Mouse (Mus musculus) liver, embryonic 11.5 days (tissue): Measurements from ENCODE around the gene Actl10. TPM values are rescaled to one million over a fixed set of nuclear protein-coding genes. Genes with fewer than 3 reads are reported as not detected.

Source experiments
- ATAC-seq: fragments of 200-750 bp; cut with Nextera tagmentation; replicated peaks from 2 replicates; pipeline ENCODE4 v1.8.0; 2017; ENCODE audit warnings: moderate number of reproducible peaks, mild to moderate bottlenecking, moderate TSS enrichment, moderate library complexity; ENCODE audit not compliant: low FRiP score
- DNase-seq: peaks from one replicate; pipeline ENCODE4 v3.0.0-alpha.2; 2017; ENCODE audit warnings: low spot score
- H3K27ac ChIP-seq: fragments of 300-500 bp; sonication (generic); 2 replicates; pipeline ENCODE4 v1.5.1; 2014; ENCODE audit warnings: mild to moderate bottlenecking, low read depth, low read length, control low read depth
- H3K27me3 ChIP-seq: fragments of 300-500 bp; sonication (generic); replicated peaks from 2 replicates; pipeline ENCODE4 v1.6.1; 2014; ENCODE audit warnings: low read length, mixed read lengths; ENCODE audit not compliant: control insufficient read depth, insufficient read depth
- H3K36me3 ChIP-seq: fragments of 300-500 bp; sonication (generic); 2 replicates; pipeline ENCODE4 v1.6.1; 2014; ENCODE audit warnings: mild to moderate bottlenecking, low read length, moderate library complexity, mixed read lengths; ENCODE audit not compliant: control insufficient read depth, insufficient read depth
- H3K4me1 ChIP-seq: fragments of 300-500 bp; sonication (generic); replicated peaks from 2 replicates; pipeline ENCODE4 v1.6.1; 2014; ENCODE audit warnings: low read length, mixed read lengths; ENCODE audit not compliant: control insufficient read depth, insufficient read depth
- H3K4me2 ChIP-seq: fragments of 300-500 bp; sonication (generic); 2 replicates; pipeline ENCODE4 v1.6.1; 2014; ENCODE audit warnings: mild to moderate bottlenecking, control low read depth, moderate library complexity
- H3K4me3 ChIP-seq: fragments of 300-500 bp; sonication (generic); 2 replicates; pipeline ENCODE4 v1.5.1; 2014; ENCODE audit warnings: low read depth, low read length, control low read depth
- H3K9ac ChIP-seq: fragments of 300-500 bp; sonication (generic); 2 replicates; pipeline ENCODE4 v1.6.1; 2014; ENCODE audit warnings: low read depth, low read length, control low read depth
- H3K9me3 ChIP-seq: fragments of 300-500 bp; sonication (generic); 2 replicates; pipeline ENCODE4 v1.6.1; 2016; ENCODE audit warnings: low read length, inconsistent platforms, mixed read lengths; ENCODE audit not compliant: control insufficient read depth
- WGBS: fragments of 180-500 bp; shearing (Covaris S2); extraction: QIAGEN DNeasy Blood & Tissue Kit; methylation state at CpG from one replicate; pipeline ENCODE4 v1.1.7; 2014; 5-methylcytosine and 5-hydroxymethylcytosine counted together
- polyA plus RNA-seq: library from polyadenylated mRNA; unstranded; fragments of >200 nt; fragmentation: Nextera tagmentation; extraction: Ambion mirVana; gene quantifications from 2 replicates; pipeline ENCODE4 v1.2.1, GENCODE M21; 2014

Gene Actl10
- polyA plus RNA-seq, 1 experiment from 2014 or later: 0.25 TPM

- 92% methylated on average over 2 of the region's 2 CpGs for WGBS
- Histone ChIP-seq H3K27me3 (no peaks in the 10 kb centered on the region), H3K4me2 (no peak overlapping the region), H3K9ac (no peak overlapping the region), H3K4me1 (no peaks in the 10 kb centered on the region), H3K27ac (no peak overlapping the region), H3K36me3 (peaks cover 17% of the 10 kb centered on the region; the same call in 1 of the 2 replicates), H3K4me3 (no peak overlapping the region), H3K9me3 (no peaks in the 10 kb centered on the region)
- DNase-seq (no peak), ATAC-seq (no peak)
Measured at GRCm38 (mm10) chr2:154525285-154525684, 26.3 kb upstream of the Actl10 start.

- peaks cover 24% of the 10 kb centered on the region; the same call in 1 of the 2 replicates for H3K36me3 ChIP-seq
- WGBS: 92% methylated on average over 3 of the region's 3 CpGs
- no peaks in the 10 kb centered on the region for H3K27me3 ChIP-seq
- no peak overlapping the region for H3K4me3 ChIP-seq
- H3K9me3 ChIP-seq: no peaks in the 10 kb centered on the region
- H3K27ac ChIP-seq: no peak overlapping the region
- no peaks in the 10 kb centered on the region for H3K4me1 ChIP-seq
- no peak overlapping the region for H3K4me2 ChIP-seq
- ATAC-seq (no peak), DNase-seq (no peak)
- no peak overlapping the region for H3K9ac ChIP-seq
Measured at GRCm38 (mm10) chr2:154526531-154526930, 25.0 kb upstream of the Actl10 start.

GRCm38 (mm10) chr2:154532888-154533287 lies 18.7 kb upstream of the Actl10 start:
- no peaks in the 10 kb centered on the region for H3K9me3 ChIP-seq
- H3K27ac ChIP-seq: no peak overlapping the region
- H3K9ac ChIP-seq: no peak overlapping the region
- H3K4me1 ChIP-seq: no peaks in the 10 kb centered on the region
- peaks cover 32% of the 10 kb centered on the region; the same call in 1 of the 2 replicates for H3K36me3 ChIP-seq
- no peak overlapping the region for H3K4me2 ChIP-seq
- DNase-seq (no peak), ATAC-seq (no peak)
- no peaks in the 10 kb centered on the region for H3K27me3 ChIP-seq
- H3K4me3 ChIP-seq: no peak overlapping the region
- WGBS: 66% methylated on average over 3 of the region's 3 CpGs

- 87% methylated on average over 12 of the region's 12 CpGs for WGBS
- DNase-seq (no peak), ATAC-seq (0 out of 2 replicates have a peak, but pooled peaks have one; percentile 47)
- H3K4me1 ChIP-seq: 0 out of 2 replicates have a peak, but pooled peaks cover 4% of the 10 kb centered on the region
- H3K9me3 ChIP-seq: no peaks in the 10 kb centered on the region
- no peaks in the 10 kb centered on the region for H3K27me3 ChIP-seq
- peaks cover 31% of the 10 kb centered on the region; the same call in 1 of the 2 replicates for H3K36me3 ChIP-seq
- H3K9ac ChIP-seq: no peak overlapping the region
- no peak overlapping the region for H3K27ac ChIP-seq
- no peak overlapping the region for H3K4me3 ChIP-seq
- no peak overlapping the region for H3K4me2 ChIP-seq
Measured at GRCm38 (mm10) chr2:154534704-154535270, 16.8 kb upstream of the Actl10 start.

GRCm38 (mm10) chr2:154538310-154538709 lies 13.3 kb upstream of the Actl10 start:
- ATAC-seq: no peak
- H3K4me3 ChIP-seq: no peak overlapping the region
- H3K9me3 ChIP-seq: peaks cover 2% of the 10 kb centered on the region; the same call in 1 of the 2 replicates
- no peak overlapping the region for H3K4me2 ChIP-seq
- peaks cover 19% of the 10 kb centered on the region; the same call in 1 of the 2 replicates for H3K36me3 ChIP-seq
- H3K9ac ChIP-seq: no peak overlapping the region
- H3K4me1 ChIP-seq: 0 out of 2 replicates have a peak, but pooled peaks cover 4% of the 10 kb centered on the region
- DNase-seq: no peak
- 76% methylated on average over 2 of the region's 2 CpGs for WGBS
- no peak overlapping the region for H3K27ac ChIP-seq
- no peaks in the 10 kb centered on the region for H3K27me3 ChIP-seq

- ATAC-seq (no peak), DNase-seq (no peak)
- no peak overlapping the region for H3K9ac ChIP-seq
- no peaks in the 10 kb centered on the region for H3K27me3 ChIP-seq
- no peak overlapping the region for H3K27ac ChIP-seq
- 0 out of 2 replicates have a peak, but pooled peaks cover 4% of the 10 kb centered on the region for H3K4me1 ChIP-seq
- peaks cover 19% of the 10 kb centered on the region; the same call in 1 of the 2 replicates for H3K36me3 ChIP-seq
- peaks cover 2% of the 10 kb centered on the region; the same call in 1 of the 2 replicates for H3K9me3 ChIP-seq
- 33% methylated on average over 3 of the region's 3 CpGs for WGBS
- no peak overlapping the region for H3K4me2 ChIP-seq
- H3K4me3 ChIP-seq: no peak overlapping the region
Measured at GRCm38 (mm10) chr2:154538710-154539109, 12.9 kb upstream of the Actl10 start.

GRCm38 (mm10) chr2:154539720-154540119 lies 11.9 kb upstream of the Actl10 start:
- DNase-seq (no peak), ATAC-seq (no peak)
- WGBS: 68% methylated on average over 3 of the region's 3 CpGs
- H3K4me2 ChIP-seq: no peak overlapping the region
- H3K4me3 ChIP-seq: no peak overlapping the region
- no peaks in the 10 kb centered on the region for H3K27me3 ChIP-seq
- peaks cover 15% of the 10 kb centered on the region; the same call in 1 of the 2 replicates for H3K36me3 ChIP-seq
- no peak overlapping the region for H3K27ac ChIP-seq
- H3K9me3 ChIP-seq: peaks cover 2% of the 10 kb centered on the region; the same call in 1 of the 2 replicates
- no peak overlapping the region for H3K9ac ChIP-seq
- H3K4me1 ChIP-seq: 0 out of 2 replicates have a peak, but pooled peaks cover 4% of the 10 kb centered on the region

- H3K27me3 ChIP-seq: no peaks in the 10 kb centered on the region
- DNase-seq (no peak), ATAC-seq (no peak)
- peaks cover 2% of the 10 kb centered on the region; the same call in 1 of the 2 replicates for H3K9me3 ChIP-seq
- H3K4me2 ChIP-seq: no peak overlapping the region
- H3K9ac ChIP-seq: no peak overlapping the region
- peaks cover 6% of the 10 kb centered on the region; the same call in 1 of the 2 replicates for H3K36me3 ChIP-seq
- no peak overlapping the region for H3K27ac ChIP-seq
- 0 out of 2 replicates have a peak, but pooled peaks cover 4% of the 10 kb centered on the region for H3K4me1 ChIP-seq
- H3K4me3 ChIP-seq: no peak overlapping the region
- 78% methylated on average over 2 of the region's 2 CpGs for WGBS
Measured at GRCm38 (mm10) chr2:154541630-154542029, 9.9 kb upstream of the Actl10 start.
